Mouse (Mus musculus): ENCODE measurements around the gene Efr3b. TPM values are rescaled to one million over a fixed set of nuclear protein-coding genes. Genes with fewer than 3 reads are reported as not detected.

Gene Efr3b
- polyA plus RNA-seq, 1 experiment from 2014 or later = 0.88 TPM

DNA sequence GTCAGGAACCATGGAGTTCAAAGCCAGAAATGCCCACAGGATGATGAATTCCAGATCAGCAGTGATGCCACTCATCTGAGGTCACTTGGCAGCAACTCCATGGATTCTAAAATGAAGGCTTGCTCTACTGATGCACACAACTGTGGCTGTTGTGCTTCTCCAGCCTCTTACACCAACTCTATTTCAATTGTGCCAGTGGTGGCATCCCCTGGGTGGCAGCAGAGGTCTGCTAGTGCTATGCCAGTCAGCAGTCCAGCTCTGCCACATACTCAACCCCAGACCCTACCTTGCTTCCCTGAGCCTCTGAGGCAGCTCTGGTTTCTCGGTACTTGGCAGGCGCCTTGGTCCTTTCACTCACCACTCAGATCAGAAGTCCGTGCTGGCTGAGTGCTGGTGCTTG is 109.9 kb downstream of the Efr3b start:
- no peak for ATAC-seq (replicated peaks; ENCODE audit: low FRiP score)
- DNase-seq (ENCODE audit: low spot score) = no peak
- no peaks in the 10 kb centered on the region for H3K9me3 ChIP-seq (ENCODE audit: control insufficient read depth, low read length)
- H3K4me2 ChIP-seq = no peak overlapping the region
- no peak overlapping the region for H3K9ac ChIP-seq (ENCODE audit: low read depth, low read length)
- H3K27ac ChIP-seq (ENCODE audit: low read depth, low read length) = no peak overlapping the region
- H3K4me3 ChIP-seq (ENCODE audit: low read depth, low read length) = no peak overlapping the region
- no peaks in the 10 kb centered on the region for H3K4me1 ChIP-seq (replicated peaks; ENCODE audit: control insufficient read depth, insufficient read depth, low read length)
- 82% methylated on average over 3 of the region's 3 CpGs for WGBS
- no peaks in the 10 kb centered on the region for H3K27me3 ChIP-seq (replicated peaks; ENCODE audit: control insufficient read depth, insufficient read depth, low read length)
- no peaks in the 10 kb centered on the region for H3K36me3 ChIP-seq (ENCODE audit: control insufficient read depth, insufficient read depth, low read length)

- Histone ChIP-seq H3K9me3 (ENCODE audit: control insufficient read depth, low read length) (no peaks in the 10 kb centered on the region), H3K27me3 (replicated peaks; ENCODE audit: control insufficient read depth, insufficient read depth, low read length) (no peaks in the 10 kb centered on the region), H3K4me2 (no peak overlapping the region), H3K9ac (ENCODE audit: low read depth, low read length) (no peak overlapping the region), H3K4me3 (ENCODE audit: low read depth, low read length) (no peak overlapping the region), H3K27ac (ENCODE audit: low read depth, low read length) (no peak overlapping the region), H3K36me3 (ENCODE audit: control insufficient read depth, insufficient read depth, low read length) (no peaks in the 10 kb centered on the region), H3K4me1 (replicated peaks; ENCODE audit: control insufficient read depth, insufficient read depth, low read length) (no peaks in the 10 kb centered on the region)
- 3% methylated on average over 1 of the region's 1 CpGs for WGBS
- DNase-seq (ENCODE audit: low spot score) (no peak), ATAC-seq (replicated peaks; ENCODE audit: low FRiP score) (no peak)
Observed at GRCm38 (mm10) chr12:3926127-3926526, 112.6 kb downstream of the Efr3b start.

DNA sequence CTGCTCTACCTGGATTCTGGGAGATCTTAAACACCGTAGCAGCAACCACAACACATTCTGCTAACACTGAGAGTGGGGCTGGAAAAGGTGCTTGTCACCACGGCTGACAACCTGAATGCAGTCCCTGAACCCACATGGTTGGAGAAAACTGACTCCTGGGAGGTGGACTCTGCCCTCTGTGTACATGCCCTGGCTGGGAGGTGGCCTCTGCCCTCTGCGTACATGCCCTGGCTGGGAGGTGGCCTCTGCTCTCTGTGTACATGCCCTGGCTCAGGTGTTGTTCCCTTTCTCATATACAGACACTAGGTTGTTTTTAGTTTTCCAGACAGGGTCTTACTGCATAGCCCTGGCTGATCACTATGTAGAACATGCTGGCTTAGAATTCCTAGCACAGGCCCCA is 119.3 kb downstream of the Efr3b start:
- DNase-seq (ENCODE audit: low spot score) (no peak), ATAC-seq (replicated peaks; ENCODE audit: low FRiP score) (peak; percentile 70)
- Histone ChIP-seq H3K27me3 (replicated peaks; ENCODE audit: control insufficient read depth, insufficient read depth, low read length) (no peaks in the 10 kb centered on the region), H3K9ac (ENCODE audit: low read depth, low read length) (no peak overlapping the region), H3K4me3 (ENCODE audit: low read depth, low read length) (no peak overlapping the region), H3K9me3 (ENCODE audit: control insufficient read depth, low read length) (no peaks in the 10 kb centered on the region), H3K4me1 (replicated peaks; ENCODE audit: control insufficient read depth, insufficient read depth, low read length) (0 out of 2 replicates have a peak, but pooled peaks cover 3% of the 10 kb centered on the region), H3K4me2 (no peak overlapping the region), H3K36me3 (ENCODE audit: control insufficient read depth, insufficient read depth, low read length) (no peaks in the 10 kb centered on the region), H3K27ac (ENCODE audit: low read depth, low read length) (no peak overlapping the region)
- 68% methylated on average over 3 of the region's 3 CpGs for WGBS

- Histone ChIP-seq H3K27ac (ENCODE audit: low read depth, low read length) (no peak overlapping the region), H3K27me3 (replicated peaks; ENCODE audit: control insufficient read depth, insufficient read depth, low read length) (no peaks in the 10 kb centered on the region), H3K9ac (ENCODE audit: low read depth, low read length) (no peak overlapping the region), H3K9me3 (ENCODE audit: control insufficient read depth, low read length) (no peaks in the 10 kb centered on the region), H3K4me1 (replicated peaks; ENCODE audit: control insufficient read depth, insufficient read depth, low read length) (0 out of 2 replicates have a peak, but pooled peaks cover 3% of the 10 kb centered on the region), H3K4me2 (no peak overlapping the region), H3K4me3 (ENCODE audit: low read depth, low read length) (no peak overlapping the region), H3K36me3 (ENCODE audit: control insufficient read depth, insufficient read depth, low read length) (no peaks in the 10 kb centered on the region)
- ATAC-seq (replicated peaks; ENCODE audit: low FRiP score) = no peak
- no peak for DNase-seq (ENCODE audit: low spot score)
- WGBS = 56% methylated on average over 3 of the region's 3 CpGs
Observed at GRCm38 (mm10) chr12:3918577-3918976, 120.1 kb downstream of the Efr3b start.

DNA sequence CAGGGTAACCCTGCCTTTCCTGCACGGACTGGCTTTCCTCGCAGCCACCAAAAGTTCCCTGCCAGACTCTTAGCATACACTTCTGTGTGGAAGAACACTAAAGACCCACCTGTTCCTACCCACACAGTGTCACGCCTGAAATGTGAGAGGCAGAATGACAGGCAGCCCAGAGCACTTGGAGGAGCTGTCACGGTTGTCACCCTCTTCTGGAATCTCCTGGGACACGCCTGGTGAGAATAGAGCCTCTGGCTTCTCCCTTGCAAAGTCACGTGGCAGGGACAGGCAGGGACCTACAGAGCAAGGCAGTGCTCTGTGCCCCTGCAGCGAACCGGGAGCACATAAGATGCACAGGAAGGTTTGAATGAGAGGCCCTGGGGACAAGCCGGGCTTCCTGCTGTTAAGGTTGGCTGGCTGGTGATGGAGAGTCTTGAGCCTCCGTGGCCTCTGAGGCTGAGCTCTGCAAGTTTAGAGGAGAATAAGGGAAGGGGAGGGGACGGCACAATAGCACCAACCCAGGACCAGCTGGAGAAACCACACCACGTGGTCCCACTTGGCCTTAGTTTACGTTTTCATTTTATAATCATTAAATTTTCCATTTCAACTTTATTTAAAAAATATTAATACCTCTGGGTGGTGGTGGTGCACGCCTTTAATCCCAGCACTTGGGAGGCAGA is 120.9 kb downstream of the Efr3b start:
- Histone ChIP-seq H3K9ac (ENCODE audit: low read depth, low read length) (no peak overlapping the region), H3K4me1 (replicated peaks; ENCODE audit: control insufficient read depth, insufficient read depth, low read length) (0 out of 2 replicates have a peak, but pooled peaks cover 3% of the 10 kb centered on the region), H3K4me3 (ENCODE audit: low read depth, low read length) (no peak overlapping the region), H3K27ac (ENCODE audit: low read depth, low read length) (no peak overlapping the region), H3K9me3 (ENCODE audit: control insufficient read depth, low read length) (no peaks in the 10 kb centered on the region), H3K27me3 (replicated peaks; ENCODE audit: control insufficient read depth, insufficient read depth, low read length) (no peaks in the 10 kb centered on the region), H3K4me2 (no peak overlapping the region), H3K36me3 (ENCODE audit: control insufficient read depth, insufficient read depth, low read length) (no peaks in the 10 kb centered on the region)
- 31% methylated on average over 14 of the region's 14 CpGs for WGBS
- no peak for ATAC-seq (replicated peaks; ENCODE audit: low FRiP score)
- DNase-seq (ENCODE audit: low spot score) = no peak

- 0 out of 2 replicates have a peak, but pooled peaks cover 3% of the 10 kb centered on the region for H3K4me1 ChIP-seq (replicated peaks; ENCODE audit: control insufficient read depth, insufficient read depth, low read length)
- no peak for ATAC-seq (replicated peaks; ENCODE audit: low FRiP score)
Observed at GRCm38 (mm10) chr12:3915852-3916251, 122.9 kb downstream of the Efr3b start.

More at GRCm38 (mm10) chr12:3915852-3916251, 122.9 kb downstream of the Efr3b start:
- 81% methylated on average over 3 of the region's 3 CpGs for WGBS
- DNase-seq (ENCODE audit: low spot score) = no peak
- H3K9ac ChIP-seq (ENCODE audit: low read depth, low read length) = no peak overlapping the region
- H3K4me2 ChIP-seq = no peak overlapping the region
- H3K4me3 ChIP-seq (ENCODE audit: low read depth, low read length) = no peak overlapping the region
- no peaks in the 10 kb centered on the region for H3K36me3 ChIP-seq (ENCODE audit: control insufficient read depth, insufficient read depth, low read length)
- H3K9me3 ChIP-seq (ENCODE audit: control insufficient read depth, low read length) = no peaks in the 10 kb centered on the region
- no peak overlapping the region for H3K27ac ChIP-seq (ENCODE audit: low read depth, low read length)
- no peaks in the 10 kb centered on the region for H3K27me3 ChIP-seq (replicated peaks; ENCODE audit: control insufficient read depth, insufficient read depth, low read length)

Other genes with a start within 250 kb of the Efr3b start
- gene Dnmt3a, start 232.9 kb downstream of the Efr3b start, polyA plus RNA-seq (2014; fragmentation: Nextera tagmentation; extraction: Ambion mirVana) = 73.2 and 73.3 TPM in 2 replicates
- gene Pomc, start 84.0 kb downstream of the Efr3b start, polyA plus RNA-seq (2014; fragmentation: Nextera tagmentation; extraction: Ambion mirVana) = 1.4 and 1.7 TPM in 2 replicates
- 5.7 and 6.6 TPM in 2 replicates for gene Dnajc27, start 43.7 kb upstream of the Efr3b start, polyA plus RNA-seq (2014; fragmentation: Nextera tagmentation; extraction: Ambion mirVana)
- 3.3 and 3.9 TPM in 2 replicates for gene Adcy3, start 94.2 kb upstream of the Efr3b start, polyA plus RNA-seq (2014; fragmentation: Nextera tagmentation; extraction: Ambion mirVana)
- gene Ptrhd1, start 195.1 kb upstream of the Efr3b start, polyA plus RNA-seq (2014; fragmentation: Nextera tagmentation; extraction: Ambion mirVana) = 5.5 and 6.0 TPM in 2 replicates
- 20.6 and 24.4 TPM in 2 replicates for gene Cenpo, start 195.4 kb upstream of the Efr3b start, polyA plus RNA-seq (2014; fragmentation: Nextera tagmentation; extraction: Ambion mirVana)

All from liver, embryonic 11.5 days (tissue).